Mouse (Mus musculus) right cerebral cortex, postnatal 4 days (tissue): ENCODE data around the gene Ankrd16.

Experiments
- DNase-seq: peaks from one replicate; pipeline ENCODE4 v3.0.0-alpha.2; 2022

Gene Ankrd16

GRCm38 (mm10) chr2:11777091-11778068, at the start of gene Ankrd16, which contains the start of gene Fbh1:
Gene Ankrd16 (plus strand): TSS chr2:11777876.
Gene Fbh1 (minus strand): TSS chr2:11777582.
- peak; percentile 100 for DNase-seq

DNA sequence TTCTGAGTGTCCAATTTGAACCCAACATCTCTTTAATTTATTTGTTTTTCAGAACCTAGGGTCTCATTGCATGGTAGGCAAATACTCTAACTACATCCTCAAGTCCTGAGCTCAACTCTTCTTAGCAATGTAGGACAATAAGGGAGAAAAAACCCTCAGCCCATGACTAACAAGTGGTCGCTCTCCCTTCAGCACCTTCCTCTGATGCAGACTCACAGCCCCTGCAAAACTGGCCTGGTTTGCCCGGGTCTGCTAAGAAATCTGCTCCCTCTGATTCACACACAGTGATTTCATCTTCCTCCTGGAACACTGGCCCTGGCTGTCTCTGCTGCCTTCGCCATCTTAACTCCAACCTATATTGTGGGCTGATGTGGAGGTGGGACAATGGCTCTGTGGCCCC, 48.6 kb upstream of the Ankrd16 start:
- no peak for DNase-seq

DNA sequence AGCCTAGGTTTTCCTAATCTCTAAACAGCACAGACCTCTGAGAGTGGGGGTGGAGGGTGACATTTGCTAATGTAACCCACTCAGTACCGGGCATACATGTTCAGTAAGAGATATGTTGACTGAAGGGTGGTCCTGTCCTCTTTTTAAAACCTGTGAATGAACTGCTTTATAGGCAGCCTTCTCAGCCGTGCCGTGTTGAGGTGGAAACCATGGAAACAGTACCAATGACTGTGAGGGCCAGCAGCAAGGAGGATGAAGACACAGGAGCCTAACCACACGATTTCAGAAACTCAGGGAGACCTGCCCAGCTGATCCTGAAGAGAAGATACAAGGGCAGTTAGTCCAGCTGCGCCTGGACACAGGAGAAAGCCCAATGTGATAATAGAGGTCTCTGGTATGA, 44.7 kb upstream of the Ankrd16 start:
- no peak for DNase-seq

DNA sequence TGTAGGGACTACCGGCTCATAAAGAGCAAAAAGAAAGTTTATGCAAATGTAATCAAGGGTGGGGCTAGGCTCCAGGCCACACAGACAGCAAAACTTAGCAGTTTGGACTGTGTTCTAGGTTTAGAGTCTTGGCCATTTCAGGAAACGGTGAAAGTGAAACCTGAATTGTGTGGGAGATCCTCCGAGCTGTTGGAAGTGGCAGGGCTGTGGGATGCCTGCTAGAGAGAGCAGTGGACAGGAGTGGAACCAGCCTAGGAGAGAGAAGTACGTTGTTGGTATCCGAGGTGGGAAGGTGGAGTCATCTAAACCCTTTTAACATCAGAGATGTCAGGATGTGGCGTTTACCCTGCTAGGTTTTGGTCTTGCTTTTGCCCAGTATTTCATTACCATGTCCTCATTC, 41.8 kb upstream of the Ankrd16 start:
- DNase-seq: no peak

- DNase-seq: no peak
These were observed 38.9 kb upstream of the Ankrd16 start for GRCm38 (mm10) chr2:11738794-11739193.

- DNase-seq: no peak
These were observed 38.1 kb upstream of the Ankrd16 start for GRCm38 (mm10) chr2:11739516-11740051.

- no peak for DNase-seq
These were observed 15.1 kb upstream of the Ankrd16 start for GRCm38 (mm10) chr2:11762541-11762940.

GRCm38 (mm10) chr2:11765694-11766093, 12.0 kb upstream of the Ankrd16 start:
- peak; percentile 11 for DNase-seq

- DNase-seq: no peak
These were observed 11.1 kb upstream of the Ankrd16 start for GRCm38 (mm10) chr2:11766485-11767160.

GRCm38 (mm10) chr2:11767161-11767545, 10.5 kb upstream of the Ankrd16 start:
- no peak for DNase-seq

DNA sequence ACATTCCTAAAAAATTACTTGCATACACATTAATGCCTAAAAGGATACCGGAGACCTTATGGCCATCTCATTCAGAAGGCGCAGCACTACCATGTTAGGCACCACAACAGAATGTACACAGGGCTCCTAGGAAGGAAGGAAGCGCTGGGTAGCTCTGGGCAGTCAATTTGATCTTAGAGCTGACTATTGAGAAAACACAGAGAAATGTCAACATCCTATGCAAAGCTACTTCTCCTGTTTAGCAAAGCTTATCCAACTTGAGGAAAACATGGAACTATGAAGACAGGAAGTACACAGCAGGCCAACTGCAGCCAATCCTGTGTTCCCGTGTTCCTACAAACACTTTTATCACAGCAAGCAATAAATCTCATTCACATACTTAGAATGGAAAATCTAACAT, 6.0 kb upstream of the Ankrd16 start:
- no peak for DNase-seq

GRCm38 (mm10) chr2:11772401-11772800, 5.3 kb upstream of the Ankrd16 start:
- no peak for DNase-seq

- no peak for DNase-seq
These were observed 3.2 kb upstream of the Ankrd16 start for GRCm38 (mm10) chr2:11774426-11774825.

- no peak for DNase-seq
These were observed 2.6 kb upstream of the Ankrd16 start for GRCm38 (mm10) chr2:11775121-11775520.

- DNase-seq: no peak
These were observed 1.3 kb upstream of the Ankrd16 start for GRCm38 (mm10) chr2:11776415-11776814.

DNA sequence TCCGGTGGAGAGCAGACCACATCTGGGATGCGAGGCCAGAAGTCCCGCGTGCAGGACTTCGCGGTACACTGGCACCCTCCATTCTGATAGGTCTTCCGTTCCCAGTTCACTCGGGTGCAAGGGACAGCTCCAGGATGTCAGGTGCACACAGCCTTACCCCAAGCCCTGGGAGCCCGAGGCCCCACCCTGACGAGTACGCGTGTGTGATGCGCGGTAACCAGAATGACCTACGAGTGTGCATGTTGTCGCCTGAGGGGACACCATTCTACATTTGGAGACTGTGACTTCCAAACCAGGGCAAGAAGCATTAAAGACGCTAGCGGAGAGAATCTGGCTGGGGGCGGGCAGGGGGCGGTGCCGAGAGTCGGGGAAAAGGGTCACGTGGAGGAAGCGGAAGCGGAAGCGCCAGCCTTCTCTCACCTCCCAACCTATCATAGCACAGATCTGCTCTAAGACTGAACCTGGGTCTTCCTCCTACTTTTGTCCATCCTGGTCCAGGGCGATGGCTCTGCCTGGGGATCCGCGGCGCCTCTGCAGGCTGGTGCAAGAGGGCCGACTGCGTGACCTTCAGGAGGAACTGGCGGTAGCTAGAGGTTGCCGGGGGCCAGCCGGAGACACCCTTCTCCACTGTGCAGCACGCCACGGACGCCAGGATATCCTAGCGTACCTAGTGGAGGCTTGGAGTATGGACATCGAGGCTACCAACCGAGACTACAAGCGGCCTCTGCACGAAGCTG, 579 bp downstream of the Ankrd16 start:
- peak; percentile 86 for DNase-seq

- no peak for DNase-seq
These were observed 6.5 kb downstream of the Ankrd16 start for GRCm38 (mm10) chr2:11784159-11784558.

GRCm38 (mm10) chr2:11794668-11795067, 17.0 kb downstream of the Ankrd16 start:
- DNase-seq: no peak

DNA sequence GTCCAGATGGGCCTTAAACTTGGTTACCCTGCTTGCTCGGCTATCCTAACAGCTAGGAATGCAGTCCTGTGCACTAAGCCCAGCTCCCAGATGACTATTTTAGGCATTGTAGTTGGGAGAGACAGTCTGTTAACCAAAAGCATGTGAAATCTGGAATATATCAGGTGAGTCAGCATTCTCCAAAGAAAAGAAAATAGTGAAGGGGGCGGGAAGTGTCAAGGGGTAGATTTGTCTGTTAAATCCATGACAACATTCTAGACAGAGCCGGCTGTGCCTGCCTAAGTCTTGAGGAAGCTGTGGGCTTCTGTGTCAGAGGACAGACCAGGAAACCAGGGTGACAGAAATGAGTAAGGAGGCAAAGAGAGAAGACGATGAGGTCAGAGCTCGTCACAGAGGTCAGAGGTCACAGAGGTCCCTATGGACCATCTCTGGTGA, 20.3 kb downstream of the Ankrd16 start:
- no peak for DNase-seq

- no peak for DNase-seq
These were observed 23.7 kb downstream of the Ankrd16 start for GRCm38 (mm10) chr2:11801299-11801930.
